ENCODE assay signal across 7 mouse cellular contexts in genomic region chr17:70747731-70748475, GRCm38 (mm10).
DNase-seq lines count a peak whose midpoint lies in the region; ATAC-seq and TF ChIP-seq lines count a peak whose summit lies in the region.

No protein-coding gene starts in this region.

- H3K27me3 ChIP-seq in intestine, postnatal 0 days (replicated peaks; ENCODE audit: control insufficient read depth, insufficient read depth, low read length) = no peaks in the 10 kb centered on the region
- no peaks in the 10 kb centered on the region for H3K27me3 ChIP-seq in stomach, postnatal 0 days (ENCODE audit: control insufficient read depth, insufficient read depth, low read length)

- peak overlapping the region; percentile 65 for H3K27ac ChIP-seq in intestine, postnatal 0 days (ENCODE audit: low read depth, low read length)
- H3K27ac ChIP-seq in macrophage = peak overlapping the region; percentile 93
- peak overlapping the region; percentile 93 for H3K27ac ChIP-seq in stomach, postnatal 0 days (replicated peaks)

- 2% methylated on average over 23 of the region's 23 CpGs for WGBS in intestine, postnatal 0 days
- 3% methylated on average over 23 of the region's 23 CpGs for WGBS in macrophage (ENCODE audit: missing documents)
- WGBS in stomach, postnatal 0 days = 2% methylated on average over 23 of the region's 23 CpGs

- H3K9ac ChIP-seq in intestine, postnatal 0 days (ENCODE audit: low read depth, low read length) = peak overlapping the region; percentile 31
- peak overlapping the region; percentile 48 for H3K9ac ChIP-seq in stomach, postnatal 0 days (ENCODE audit: low read length)

- H3K36me3 ChIP-seq in intestine, postnatal 0 days (ENCODE audit: control insufficient read depth, insufficient read depth) = no peaks in the 10 kb centered on the region
- no peaks in the 10 kb centered on the region for H3K36me3 ChIP-seq in macrophage (ENCODE audit: inconsistent target)
- no peaks in the 10 kb centered on the region for H3K36me3 ChIP-seq in stomach, postnatal 0 days (ENCODE audit: control insufficient read depth, insufficient read depth, low read length)

- peak; percentile 27 for TF ChIP-seq EP300 in stomach, postnatal 0 days (optimal IDR thresholded peaks at IDR 0.05)

- H3K9me3 ChIP-seq in intestine, postnatal 0 days (ENCODE audit: control insufficient read depth) = no peaks in the 10 kb centered on the region
- H3K9me3 ChIP-seq in stomach, postnatal 0 days (ENCODE audit: control insufficient read depth, low read length) = no peaks in the 10 kb centered on the region

- H3K79me2 ChIP-seq in macrophage (ENCODE audit: inconsistent target) = no peaks in the 10 kb centered on the region

- DNase-seq in ZHBTc4 (ENCODE audit: low read depth, low spot score) = peak; percentile 94
- DNase-seq in stomach, postnatal 0 days (ENCODE audit: low spot score) = peak; percentile 58
- no peak for DNase-seq in layer of hippocampus, adult 8-10 months (ENCODE audit: low spot score in 2 of 2)

- no peak for TF ChIP-seq CTCF in intestine, postnatal 0 days (IDR thresholded peaks at IDR 0.05; ENCODE audit: low read depth)
- TF ChIP-seq CTCF in stomach, postnatal 0 days (IDR thresholded peaks at IDR 0.05; ENCODE audit: low read depth) = 0 out of 2 replicates have a peak, but pooled peaks have one; percentile 1

- H3K4me2 ChIP-seq in intestine, postnatal 0 days (replicated peaks; ENCODE audit: low read depth) = peak overlapping the region; percentile 65
- H3K4me2 ChIP-seq in stomach, postnatal 0 days (replicated peaks; ENCODE audit: low read depth) = peak overlapping the region; percentile 50

- no peaks in the 10 kb centered on the region; the same call in 1 of the 2 replicates for H3K4me1 ChIP-seq in intestine, postnatal 0 days (replicated peaks; ENCODE audit: control insufficient read depth, insufficient read depth, low read length)
- H3K4me1 ChIP-seq in stomach, postnatal 0 days (replicated peaks; ENCODE audit: control insufficient read depth, insufficient read depth) = no peaks in the 10 kb centered on the region; the same call in 1 of the 2 replicates

- H3K4me3 ChIP-seq in intestine, postnatal 0 days (ENCODE audit: low read depth, low read length) = peak overlapping the region; percentile 26
- peak overlapping the region; percentile 9 for H3K4me3 ChIP-seq in macrophage (ENCODE audit: inconsistent target)
- H3K4me3 ChIP-seq in stomach, postnatal 0 days (ENCODE audit: low read depth, low read length) = peak overlapping the region; percentile 24; the same call in 1 of the 2 replicates

- ATAC-seq in CD4-positive, CD25-positive, alpha-beta regulatory T cell, adult 4 months = peak; percentile 38
- peak; percentile 33; the same call in 1 of the 2 replicates for ATAC-seq in granulocyte monocyte progenitor cell, adult 5-6 weeks (replicated peaks; ENCODE audit: poor library complexity, severe bottlenecking)
- ATAC-seq in intestine, postnatal 0 days = peak; percentile 75
- peak; percentile 50 for ATAC-seq in stomach, postnatal 0 days (ENCODE audit: low FRiP score, low TSS enrichment)

Comparison
In these comparisons a context has a peak if more than half of its experiments do, and no peak if none do; other contexts are left out.
1. DNase-seq: peak in ZHBTc4 (single experiment) and stomach, postnatal 0 days (single experiment); none in layer of hippocampus, adult 8-10 months (0 of 2).
2. Peak in every context shown above with its lines, with median percentiles within 50 percentile points of each other: ATAC-seq, H3K27ac ChIP-seq and H3K4me3 ChIP-seq.